Mouse (Mus musculus): ENCODE results near the gene Itgb2. TPM values are rescaled to one million over a fixed set of nuclear protein-coding genes. Genes with fewer than 3 reads are reported as not detected.
A peak's percentile ranks its signal among the peaks of the same experiment; 100 is the strongest.

Itgb2 gene
- polyA plus RNA-seq, 1 experiment from 2014 or later: 1.5 TPM

GRCm38 (mm10) chr10:77507779-77508178, 22.3 kb upstream of the Itgb2 start:
- peaks cover 2 to 9% of the 10 kb centered on the region in 2 experiments; a peak in 3 of 4 replicates for H3K4me1 ChIP-seq (ENCODE audit: control insufficient read depth in 2 of 2, insufficient read depth in 2 of 2, low read length in 2 of 2)
- no peak overlapping the region for H3K9ac ChIP-seq (ENCODE audit: low read length)
- peaks cover 90% of the 10 kb centered on the region for H3K36me3 ChIP-seq (ENCODE audit: control insufficient read depth, insufficient read depth, low read length)
- 61% methylated on average over 4 of the region's 4 CpGs for WGBS
- no peaks in the 10 kb centered on the region for H3K27me3 ChIP-seq (ENCODE audit: control insufficient read depth, insufficient read depth, low read length)
- no peak overlapping the region for H3K4me2 ChIP-seq (ENCODE audit: low read length)
- H3K4me3 ChIP-seq (ENCODE audit: control insufficient read depth in 1 of 2, insufficient read depth in 1 of 2, low read depth in 1 of 2, low read length in 2 of 2): no peak overlapping the region
- no peak overlapping the region for H3K27ac ChIP-seq (replicated peaks in 1 of 2; ENCODE audit: control insufficient read depth in 1 of 2, insufficient read depth in 1 of 2, low read depth in 2 of 2, low read length in 2 of 2)
- no peaks in the 10 kb centered on the region for H3K9me3 ChIP-seq (ENCODE audit: control insufficient read depth, low read length)
- no peak for ATAC-seq (ENCODE audit: insufficient number of reproducible peaks, insufficient read depth, low FRiP score, low read depth)

GRCm38 (mm10) chr10:77508744-77509143, 21.3 kb upstream of the Itgb2 start:
- WGBS: 94% methylated on average over 3 of the region's 3 CpGs
- Histone ChIP-seq H3K4me2 (ENCODE audit: low read length) (no peak overlapping the region), H3K27me3 (ENCODE audit: control insufficient read depth, insufficient read depth, low read length) (no peaks in the 10 kb centered on the region), H3K27ac (replicated peaks in 1 of 2; ENCODE audit: control insufficient read depth in 1 of 2, insufficient read depth in 1 of 2, low read depth in 2 of 2, low read length in 2 of 2) (no peak overlapping the region), H3K4me1 (ENCODE audit: control insufficient read depth in 2 of 2, insufficient read depth in 2 of 2, low read length in 2 of 2) (peaks cover 2 to 9% of the 10 kb centered on the region in 2 experiments; a peak in 3 of 4 replicates), H3K9me3 (ENCODE audit: control insufficient read depth, low read length) (no peaks in the 10 kb centered on the region), H3K36me3 (ENCODE audit: control insufficient read depth, insufficient read depth, low read length) (peaks cover 86% of the 10 kb centered on the region), H3K4me3 (ENCODE audit: control insufficient read depth in 1 of 2, insufficient read depth in 1 of 2, low read depth in 1 of 2, low read length in 2 of 2) (no peak overlapping the region), H3K9ac (ENCODE audit: low read length) (no peak overlapping the region)
- no peak for ATAC-seq (ENCODE audit: insufficient number of reproducible peaks, insufficient read depth, low FRiP score, low read depth)

GRCm38 (mm10) chr10:77509403-77510187, 20.5 kb upstream of the Itgb2 start:
- peak overlapping the region; percentile 38; the same call in 1 of the 2 replicates for H3K9ac ChIP-seq (ENCODE audit: low read length)
- WGBS: 56% methylated on average over 12 of the region's 12 CpGs
- no peaks in the 10 kb centered on the region for H3K9me3 ChIP-seq (ENCODE audit: control insufficient read depth, low read length)
- peaks cover 2 to 12% of the 10 kb centered on the region in 2 experiments for H3K4me1 ChIP-seq (ENCODE audit: control insufficient read depth in 2 of 2, insufficient read depth in 2 of 2, low read length in 2 of 2)
- no peaks in the 10 kb centered on the region for H3K27me3 ChIP-seq (ENCODE audit: control insufficient read depth, insufficient read depth, low read length)
- peaks cover 88% of the 10 kb centered on the region for H3K36me3 ChIP-seq (ENCODE audit: control insufficient read depth, insufficient read depth, low read length)
- H3K4me3 ChIP-seq (ENCODE audit: control insufficient read depth in 1 of 2, insufficient read depth in 1 of 2, low read depth in 1 of 2, low read length in 2 of 2): no peak overlapping the region
- no peak overlapping the region for H3K27ac ChIP-seq (replicated peaks in 1 of 2; ENCODE audit: control insufficient read depth in 1 of 2, insufficient read depth in 1 of 2, low read depth in 2 of 2, low read length in 2 of 2)
- ATAC-seq (ENCODE audit: insufficient number of reproducible peaks, insufficient read depth, low FRiP score, low read depth): peak; percentile 62
- H3K4me2 ChIP-seq (ENCODE audit: low read length): no peak overlapping the region

GRCm38 (mm10) chr10:77510225-77510982, 19.6 kb upstream of the Itgb2 start:
- H3K9ac ChIP-seq (ENCODE audit: low read length): no peak overlapping the region
- H3K4me2 ChIP-seq (ENCODE audit: low read length): no peak overlapping the region
- H3K27me3 ChIP-seq (ENCODE audit: control insufficient read depth, insufficient read depth, low read length): no peaks in the 10 kb centered on the region
- H3K27ac ChIP-seq (replicated peaks in 1 of 2; ENCODE audit: control insufficient read depth in 1 of 2, insufficient read depth in 1 of 2, low read depth in 2 of 2, low read length in 2 of 2): no peak overlapping the region
- 82% methylated on average over 15 of the region's 15 CpGs for WGBS
- no peak overlapping the region for H3K4me3 ChIP-seq (ENCODE audit: control insufficient read depth in 1 of 2, insufficient read depth in 1 of 2, low read depth in 1 of 2, low read length in 2 of 2)
- peaks cover 80% of the 10 kb centered on the region for H3K36me3 ChIP-seq (ENCODE audit: control insufficient read depth, insufficient read depth, low read length)
- H3K4me1 ChIP-seq (ENCODE audit: control insufficient read depth in 2 of 2, insufficient read depth in 2 of 2, low read length in 2 of 2): peaks cover 8 to 20% of the 10 kb centered on the region in 2 experiments
- no peaks in the 10 kb centered on the region for H3K9me3 ChIP-seq (ENCODE audit: control insufficient read depth, low read length)
- ATAC-seq (ENCODE audit: insufficient number of reproducible peaks, insufficient read depth, low FRiP score, low read depth): no peak

- under 1% methylated on average over 75 of the region's 75 CpGs for WGBS
Measured at GRCm38 (mm10) chr10:77515385-77516348, 14.4 kb upstream of the Itgb2 start, which contains the start of gene Fam207a. TSS of gene Fam207a (minus strand) at chr10:77515785.

GRCm38 (mm10) chr10:77516379-77516951, 13.6 kb upstream of the Itgb2 start:
- H3K9me3 ChIP-seq (ENCODE audit: control insufficient read depth, low read length): no peaks in the 10 kb centered on the region
- peak overlapping the region; percentile 91 for H3K4me2 ChIP-seq (ENCODE audit: low read length)
- H3K27ac ChIP-seq (replicated peaks in 1 of 2; ENCODE audit: control insufficient read depth in 1 of 2, insufficient read depth in 1 of 2, low read depth in 2 of 2, low read length in 2 of 2): peak overlapping the region in 1 of 2 experiments; percentile 82; a peak in 3 of 4 replicates
- H3K4me3 ChIP-seq (ENCODE audit: control insufficient read depth in 1 of 2, insufficient read depth in 1 of 2, low read depth in 1 of 2, low read length in 2 of 2): peak overlapping the region; percentile 74 to 94
- H3K9ac ChIP-seq (ENCODE audit: low read length): peak overlapping the region; percentile 94
- 44% methylated on average over 14 of the region's 14 CpGs for WGBS
- H3K4me1 ChIP-seq (ENCODE audit: control insufficient read depth in 2 of 2, insufficient read depth in 2 of 2, low read length in 2 of 2): peaks cover 11 to 20% of the 10 kb centered on the region in 2 experiments
- H3K27me3 ChIP-seq (ENCODE audit: control insufficient read depth, insufficient read depth, low read length): no peaks in the 10 kb centered on the region
- ATAC-seq (ENCODE audit: insufficient number of reproducible peaks, insufficient read depth, low FRiP score, low read depth): no peak
- peaks cover 27% of the 10 kb centered on the region for H3K36me3 ChIP-seq (ENCODE audit: control insufficient read depth, insufficient read depth, low read length)

More at GRCm38 (mm10) chr10:77515385-77516348, 14.4 kb upstream of the Itgb2 start, which contains the start of gene Fam207a:
- no peaks in the 10 kb centered on the region for H3K27me3 ChIP-seq (ENCODE audit: control insufficient read depth, insufficient read depth, low read length)
- H3K36me3 ChIP-seq (ENCODE audit: control insufficient read depth, insufficient read depth, low read length): peaks cover 35% of the 10 kb centered on the region
- peak within 1 kb of the TSS; percentile 74 to 94 for H3K4me3 ChIP-seq (ENCODE audit: control insufficient read depth in 1 of 2, insufficient read depth in 1 of 2, low read depth in 1 of 2, low read length in 2 of 2)
- peak within 1 kb of the TSS; percentile 94 for H3K9ac ChIP-seq (ENCODE audit: low read length)
- no peaks in the 10 kb centered on the region for H3K9me3 ChIP-seq (ENCODE audit: control insufficient read depth, low read length)
- peaks cover 11 to 20% of the 10 kb centered on the region in 2 experiments for H3K4me1 ChIP-seq (ENCODE audit: control insufficient read depth in 2 of 2, insufficient read depth in 2 of 2, low read length in 2 of 2)
- peak; percentile 81 for ATAC-seq (ENCODE audit: insufficient number of reproducible peaks, insufficient read depth, low FRiP score, low read depth)
- peak within 1 kb of the TSS; percentile 91 for H3K4me2 ChIP-seq (ENCODE audit: low read length)
- peak within 1 kb of the TSS; percentile 69 to 82 for H3K27ac ChIP-seq (replicated peaks in 1 of 2; ENCODE audit: control insufficient read depth in 1 of 2, insufficient read depth in 1 of 2, low read depth in 2 of 2, low read length in 2 of 2)
